Mouse (Mus musculus) left cerebral cortex, postnatal 10 days (tissue): ENCODE data around the gene G530012D18Rik. TPM values are rescaled to one million over a fixed set of nuclear protein-coding genes. Genes with fewer than 3 reads are reported as not detected.
"Not testable (repeated sequence)": the region's sequence is repeated elsewhere in the genome, so short reads cannot be mapped to it uniquely, and the experiment has no call there.

Experiments used
- DNase-seq, 2 experiments: peaks; one replicate each; pipeline ENCODE4 v3.0.0; 2021 to 2022; ENCODE audit warnings: low spot score in 2 of 2, mixed read lengths in 1 of 2; ENCODE audit errors: extremely low spot score in 1 of 2
- intact Hi-C: fragments of 180-260 bp; cut with DNase I; formaldehyde crosslinking; loops from one replicate; pipeline ENCODE4 v1.15.1; 2025
- total RNA-seq, 2 experiments: library from RNA; stranded (reverse); gene quantifications; 2 replicates each; pipeline ENCODE4 v1.2.3; 2021

The G530012D18Rik gene
- total RNA-seq: not detected

DNA sequence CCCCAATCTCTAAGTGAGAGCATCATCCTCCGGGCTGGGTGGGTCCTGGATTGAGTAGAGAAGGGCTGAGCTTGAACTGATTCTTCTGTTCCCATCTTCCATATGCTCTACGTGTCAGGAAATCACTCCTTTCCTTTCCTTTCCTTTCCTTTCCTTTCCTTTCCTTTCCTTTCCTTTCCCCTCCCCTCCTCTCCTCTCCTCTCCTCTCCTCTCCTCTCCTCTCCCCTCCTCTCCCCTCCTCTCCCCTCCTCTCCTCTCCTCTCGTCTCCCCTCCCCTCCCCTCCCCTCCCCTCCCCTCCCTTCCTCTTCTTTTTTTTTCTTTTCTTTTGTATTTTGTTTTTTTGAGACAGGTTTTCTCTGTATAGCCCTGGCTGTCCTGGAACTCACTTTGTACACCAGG is at the start of gene G530012D18Rik:
Gene G530012D18Rik, plus strand, starts transcription at position 301 of the 400 bp plus-strand sequence.
- intact Hi-C loops, DNase-seq: not testable (repeated sequence)

DNA sequence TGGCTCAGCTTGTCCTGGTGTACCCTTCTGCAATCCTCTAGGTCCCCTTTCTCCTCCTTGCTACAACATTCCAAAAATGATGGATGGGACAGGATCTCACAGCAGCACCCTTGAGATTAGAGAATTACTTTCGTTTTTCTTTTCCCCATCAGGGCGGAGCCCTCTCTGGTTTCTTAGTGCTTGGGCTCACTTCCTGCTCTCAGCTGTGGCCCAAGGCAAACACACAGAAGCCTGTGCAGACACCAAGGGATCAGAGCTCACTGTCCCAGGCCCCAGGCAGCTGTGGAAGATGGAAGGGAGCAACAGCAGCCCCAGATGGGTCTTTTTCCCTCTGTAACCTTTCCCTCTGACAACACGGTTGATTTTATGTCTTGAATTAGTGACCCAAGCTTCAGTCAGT is 49.1 kb upstream of the G530012D18Rik start:
- intact Hi-C loops, DNase-seq: not testable (repeated sequence)

DNA sequence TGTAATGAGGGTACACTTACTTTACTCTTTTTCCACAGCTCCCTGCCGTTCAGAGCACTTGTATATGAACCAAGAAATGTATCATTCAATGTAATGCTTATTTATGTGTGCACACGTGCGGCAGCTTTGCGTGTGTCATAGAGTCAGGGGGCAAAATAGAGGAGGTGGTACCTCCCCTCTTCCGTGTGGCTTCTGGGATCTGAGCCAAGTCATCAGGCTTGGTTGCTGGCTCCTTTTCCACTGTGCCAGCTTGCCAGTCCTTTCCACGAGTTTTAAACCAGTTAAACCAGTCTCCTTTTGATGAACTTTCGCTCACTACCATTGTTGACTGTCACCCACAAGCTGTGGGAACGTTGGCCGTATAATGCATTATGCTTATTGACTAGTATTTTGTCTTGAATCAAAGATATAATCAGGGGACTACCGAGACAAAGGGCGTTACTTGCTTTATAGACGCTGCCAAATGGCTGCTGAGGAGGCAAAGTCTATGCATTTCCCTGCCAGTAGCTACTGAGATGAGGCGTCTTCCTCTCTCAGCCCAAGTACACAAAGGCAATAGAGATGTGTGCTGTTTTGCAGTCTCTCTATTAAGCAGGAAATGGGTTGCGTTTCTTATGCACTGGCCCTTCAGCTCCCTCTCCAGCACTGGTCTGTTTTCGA is 46.9 kb upstream of the G530012D18Rik start:
- peak in 1 of 2 experiments; percentile 0 for DNase-seq
- intact Hi-C loops: not testable (repeated sequence)

DNA sequence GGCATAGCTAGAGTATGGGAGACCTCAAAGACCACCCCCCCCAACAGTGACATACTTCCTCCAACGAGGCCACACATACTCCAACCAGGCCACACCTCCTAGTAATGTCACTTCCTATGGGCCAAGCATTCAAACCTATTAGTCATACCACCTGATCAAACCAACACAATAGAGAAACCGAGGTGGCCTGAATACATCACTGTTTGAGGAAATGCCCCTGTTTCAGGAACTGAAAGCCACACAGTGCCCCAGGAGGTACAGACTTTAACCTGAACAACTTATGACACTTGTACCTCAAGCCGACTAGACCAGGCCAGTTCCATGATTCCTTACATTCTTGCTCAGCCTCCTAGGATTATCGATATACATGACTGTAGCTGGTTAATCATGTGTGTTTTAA is 31.7 kb upstream of the G530012D18Rik start:
- DNase-seq, intact Hi-C loops: not testable (repeated sequence)

DNA sequence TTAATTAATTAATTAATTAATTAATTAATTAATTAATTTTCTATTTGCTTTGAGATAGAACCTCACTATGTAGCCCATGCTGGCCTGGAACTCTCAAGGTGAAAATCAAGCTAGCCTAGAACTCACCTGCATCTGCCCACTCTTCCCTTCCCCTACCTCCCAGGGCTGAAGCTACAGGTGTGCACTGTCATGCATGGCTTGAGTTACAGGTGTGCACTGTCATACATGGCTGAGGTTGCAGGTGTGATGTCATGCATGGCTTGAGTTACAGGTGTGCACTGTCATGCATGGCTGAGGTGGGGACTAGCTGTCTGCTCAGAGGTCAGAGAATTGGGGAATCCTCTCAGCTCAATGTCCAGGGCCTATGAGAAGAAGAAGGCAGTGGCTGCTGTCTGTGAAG is 29.0 kb upstream of the G530012D18Rik start:
- intact Hi-C loops, DNase-seq: not testable (repeated sequence)

DNA sequence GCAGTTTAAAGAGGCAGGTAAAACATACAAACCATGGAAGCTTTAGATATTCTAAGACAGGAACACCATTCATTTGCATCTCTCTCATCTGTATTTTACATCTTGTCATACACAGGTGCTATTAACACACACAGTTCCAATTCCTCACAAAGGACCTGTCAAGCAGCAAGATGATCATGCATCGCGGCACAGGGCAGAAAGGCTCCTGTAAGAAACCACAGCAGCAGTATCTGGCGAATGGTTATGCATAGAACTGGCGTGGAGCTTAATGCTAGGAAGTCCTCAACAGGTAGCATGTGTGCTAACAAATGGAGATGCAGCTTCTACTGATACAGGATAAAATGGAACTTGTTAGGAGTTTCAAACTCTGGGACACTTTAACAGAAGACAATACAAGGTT is 20.2 kb upstream of the G530012D18Rik start:
- peak in 1 of 2 experiments; percentile 30 for DNase-seq
- intact Hi-C loops: not testable (repeated sequence)

DNA sequence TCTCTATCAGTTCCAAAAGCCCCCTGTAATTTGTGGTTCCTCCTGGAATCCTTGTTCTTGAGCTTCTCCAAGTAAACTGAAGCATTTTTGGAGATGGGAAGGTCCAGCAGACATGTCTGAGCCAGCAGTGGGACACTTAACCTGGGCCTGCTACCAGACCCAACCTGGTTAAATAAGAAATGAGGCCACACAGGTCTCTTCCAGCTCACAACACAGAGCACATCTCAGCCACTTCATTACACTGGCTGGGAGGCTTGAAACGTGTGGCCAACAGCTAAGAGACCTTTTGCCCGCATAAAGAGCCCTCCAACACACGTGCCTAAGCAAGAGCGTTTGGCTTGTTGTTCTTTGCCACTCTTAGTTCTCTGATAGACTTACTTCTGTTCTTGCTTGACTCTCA is 1.9 kb upstream of the G530012D18Rik start:
- DNase-seq, intact Hi-C loops: not testable (repeated sequence)

DNA sequence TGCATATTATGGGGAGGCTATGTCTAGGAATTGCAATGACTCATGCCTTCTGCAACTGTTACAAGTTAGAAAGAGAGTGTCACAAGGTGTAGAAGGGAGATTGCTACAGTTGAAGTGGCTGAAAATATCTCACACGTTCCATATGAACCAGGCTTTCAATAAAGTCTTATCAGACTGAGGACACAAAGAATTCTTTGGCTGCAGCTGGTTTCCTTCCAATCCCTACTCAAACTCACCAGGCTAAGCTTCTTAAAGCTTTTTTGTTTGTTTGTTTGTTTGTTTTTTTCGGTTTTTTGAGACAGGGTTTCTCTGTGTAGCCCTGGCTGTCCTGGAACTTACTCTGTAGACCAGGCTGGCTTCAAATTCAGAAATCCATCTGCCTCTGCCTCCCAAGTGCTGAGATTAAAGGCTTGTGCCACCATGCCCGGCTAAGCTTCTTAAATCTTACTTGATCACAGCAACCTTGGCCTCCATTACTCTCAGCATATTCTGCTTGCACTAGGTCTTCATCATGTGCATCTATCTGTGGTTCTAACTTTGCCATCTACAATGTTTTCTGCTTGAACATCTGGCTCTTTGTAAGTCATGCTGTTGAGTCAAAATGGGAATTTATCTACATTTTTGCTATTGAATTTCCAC is 3.0 kb downstream of the G530012D18Rik start:
- DNase-seq, intact Hi-C loops: not testable (repeated sequence)

DNA sequence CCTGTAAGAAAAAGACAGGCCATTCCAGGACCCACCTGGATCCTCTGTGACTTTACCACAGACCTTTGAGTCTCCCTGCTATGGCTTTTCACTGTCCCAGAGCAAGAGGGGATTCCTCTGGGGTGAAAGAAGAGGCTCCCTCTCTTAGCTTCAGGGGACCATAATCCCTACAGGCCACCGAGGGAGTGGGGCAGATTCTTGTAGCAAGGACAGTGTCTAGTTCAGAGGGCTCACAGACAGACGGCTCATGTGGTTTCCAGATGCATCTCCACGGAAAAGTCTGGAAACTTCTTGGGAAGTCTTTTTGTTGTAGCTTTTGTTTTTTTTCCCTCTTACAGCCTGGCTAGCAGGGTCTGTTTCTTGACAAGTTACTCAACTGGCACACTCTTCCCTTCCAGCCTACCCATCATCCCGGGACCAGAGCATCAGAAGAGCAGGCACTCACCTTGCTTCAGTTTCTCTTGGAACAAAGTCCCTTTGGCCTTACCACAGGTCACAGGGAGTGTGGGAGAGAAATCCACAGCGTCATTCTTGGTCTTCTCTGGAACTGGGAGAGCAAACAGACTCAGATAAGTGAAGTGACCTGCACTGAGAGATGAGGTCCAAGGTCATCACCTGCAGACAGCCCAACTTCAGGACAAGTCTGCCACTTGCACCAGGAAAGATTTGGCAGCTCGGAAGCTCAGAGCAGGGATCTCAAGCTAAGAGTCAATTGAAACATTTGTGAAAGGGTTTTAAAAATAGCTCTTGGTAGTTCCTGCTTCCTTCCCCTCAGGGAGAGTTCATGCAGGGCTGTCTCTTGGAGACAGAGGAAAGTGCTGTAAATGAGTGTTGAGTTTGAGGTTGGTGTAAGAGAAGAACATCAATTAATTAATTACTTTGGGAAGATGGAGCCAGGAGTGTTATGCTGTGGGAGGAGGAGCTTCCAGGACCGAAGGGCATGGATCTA is 4.0 kb downstream of the G530012D18Rik start:
- DNase-seq, intact Hi-C loops: not testable (repeated sequence)

DNA sequence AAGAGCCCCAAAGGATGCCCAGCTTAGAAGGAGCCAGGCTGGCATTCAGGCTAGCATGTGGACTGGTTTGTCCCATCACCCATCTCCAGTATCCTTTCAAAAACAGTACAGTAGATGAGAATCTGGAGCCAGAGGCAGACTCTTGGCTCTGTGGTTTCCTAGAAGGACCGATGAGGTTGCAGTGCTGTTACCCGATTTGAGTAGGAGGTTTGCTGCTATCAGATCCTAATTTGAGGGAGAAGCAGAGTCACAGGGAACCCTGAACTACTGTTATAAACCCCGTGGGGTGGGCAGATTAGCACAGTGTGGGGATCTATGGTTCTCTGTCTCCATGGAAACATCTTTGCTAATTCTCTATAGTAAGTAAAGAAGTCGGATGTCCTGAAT is 4.7 kb downstream of the G530012D18Rik start:
- DNase-seq, intact Hi-C loops: not testable (repeated sequence)

DNA sequence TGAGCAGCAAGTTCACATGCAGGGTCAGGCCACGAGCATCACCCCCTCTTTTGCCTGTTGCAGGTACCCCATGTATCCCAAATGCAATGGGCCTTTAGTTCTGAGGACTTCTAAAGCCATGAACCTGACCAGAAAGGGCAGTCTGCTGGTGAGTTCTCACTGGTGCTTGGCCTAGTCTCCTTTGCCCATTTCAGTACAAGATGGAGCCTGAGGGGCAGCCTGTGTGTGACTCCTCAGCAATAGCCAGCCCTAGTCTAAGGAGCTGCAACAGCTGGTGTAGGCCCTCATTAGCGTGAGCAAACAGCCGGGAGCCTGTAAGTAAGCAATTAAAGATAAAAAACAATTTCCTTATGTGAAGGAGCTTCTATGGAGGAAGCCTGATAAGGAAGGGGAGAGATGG is 5.1 kb downstream of the G530012D18Rik start:
- intact Hi-C loops: not testable (repeated sequence)

DNA sequence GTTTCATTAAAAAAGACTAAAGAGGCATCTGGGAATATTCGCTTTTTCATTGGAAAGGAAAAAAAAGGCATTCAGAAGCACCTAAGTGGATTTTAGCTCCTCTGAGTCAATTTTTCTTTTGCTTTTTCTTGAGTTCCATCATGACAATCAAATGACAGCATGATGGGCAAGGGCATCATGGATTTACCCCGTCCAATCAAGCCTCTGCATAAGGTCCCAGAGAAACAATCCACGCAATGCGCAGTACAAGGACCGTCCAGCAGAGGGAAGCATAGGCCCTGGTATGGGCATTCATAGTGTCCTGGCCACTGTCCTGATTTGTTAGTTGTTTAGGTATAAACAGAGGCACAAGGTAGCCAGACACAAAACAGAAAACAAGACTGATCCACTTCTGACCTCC is 6.0 kb downstream of the G530012D18Rik start:
- intact Hi-C loops, DNase-seq: not testable (repeated sequence)

More for the DNA sequence above, 5.1 kb downstream of the G530012D18Rik start:
- not testable (repeated sequence) for DNase-seq

DNA sequence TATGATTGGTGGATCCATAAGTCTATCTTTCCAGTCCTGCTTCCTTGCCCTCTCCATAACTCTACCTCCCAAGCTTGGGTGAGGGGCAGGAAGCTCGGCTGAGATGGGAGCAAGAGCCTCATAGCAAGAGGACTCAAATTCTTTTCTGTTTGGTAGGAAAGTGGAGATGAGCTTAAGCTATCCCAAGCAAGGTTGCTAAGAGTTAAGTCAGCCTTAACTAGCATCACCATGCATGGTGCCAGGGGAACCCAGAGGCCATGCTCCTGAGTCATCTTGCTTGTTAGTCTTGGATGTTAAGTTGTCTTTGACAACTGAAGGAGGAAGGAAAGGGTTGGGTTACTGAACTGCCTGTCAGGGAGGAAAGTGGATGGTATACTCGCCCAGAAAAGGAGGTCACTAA is 13.2 kb downstream of the G530012D18Rik start:
- intact Hi-C loops, DNase-seq: not testable (repeated sequence)

DNA sequence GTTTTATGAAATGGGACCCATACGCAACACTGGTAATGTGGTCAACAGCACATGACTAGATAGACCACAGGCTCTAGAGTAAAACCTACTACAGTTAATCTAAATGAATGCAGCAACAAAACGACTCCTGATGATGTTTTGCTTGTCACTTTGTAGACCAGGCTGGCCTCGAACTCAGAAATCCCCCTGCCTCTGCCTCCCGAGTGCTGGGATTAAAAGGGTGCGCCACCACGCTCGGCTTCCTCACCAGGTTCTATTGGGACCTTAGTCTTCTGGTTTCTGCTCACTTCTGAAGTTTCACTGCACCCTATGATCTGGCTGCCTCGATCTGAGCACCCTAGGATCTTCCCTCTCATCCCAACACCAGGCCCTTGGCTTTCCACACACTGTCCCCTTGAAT is 17.1 kb downstream of the G530012D18Rik start:
- DNase-seq, intact Hi-C loops: not testable (repeated sequence)

DNA sequence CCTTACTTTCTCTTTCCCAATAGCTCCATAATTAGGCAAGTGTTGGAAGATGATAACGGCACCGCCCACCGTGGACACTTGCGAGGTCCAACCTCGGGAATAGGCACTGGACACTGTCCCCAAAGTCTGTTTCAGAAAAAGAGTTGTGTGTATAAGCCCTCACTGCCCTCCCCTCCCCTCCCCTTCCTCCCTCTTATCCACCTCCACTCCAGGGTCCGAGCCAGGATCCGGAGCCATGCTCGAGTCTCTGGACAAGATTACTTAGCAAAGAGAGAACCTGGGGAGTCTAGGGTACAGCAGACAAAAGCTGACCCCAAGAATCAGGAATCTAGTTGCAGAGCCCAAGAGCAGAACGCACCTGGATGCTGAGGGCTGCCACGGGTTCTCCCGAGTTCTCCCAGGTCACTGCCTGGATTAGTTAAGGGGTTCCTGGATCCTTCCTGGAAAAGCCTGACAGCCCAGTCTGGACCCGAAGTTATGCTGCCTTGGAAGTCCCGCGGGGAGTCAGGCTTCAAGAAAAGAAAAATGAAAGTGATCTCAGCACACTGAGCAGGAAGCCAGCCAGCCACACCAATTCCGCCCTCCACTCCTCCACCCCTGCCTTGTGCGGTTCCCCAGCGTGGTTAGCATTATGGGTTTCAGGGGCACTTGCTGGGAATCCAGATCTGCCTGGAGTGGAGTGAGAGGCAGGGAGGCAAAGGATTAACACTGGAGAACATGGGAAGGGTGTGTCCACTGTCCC is 23.0 kb downstream of the G530012D18Rik start, which contains the start of gene Sp110:
Gene Sp110, minus strand, starts transcription at position 547 of the 742 bp plus-strand sequence.
- DNase-seq, intact Hi-C loops: not testable (repeated sequence)

DNA sequence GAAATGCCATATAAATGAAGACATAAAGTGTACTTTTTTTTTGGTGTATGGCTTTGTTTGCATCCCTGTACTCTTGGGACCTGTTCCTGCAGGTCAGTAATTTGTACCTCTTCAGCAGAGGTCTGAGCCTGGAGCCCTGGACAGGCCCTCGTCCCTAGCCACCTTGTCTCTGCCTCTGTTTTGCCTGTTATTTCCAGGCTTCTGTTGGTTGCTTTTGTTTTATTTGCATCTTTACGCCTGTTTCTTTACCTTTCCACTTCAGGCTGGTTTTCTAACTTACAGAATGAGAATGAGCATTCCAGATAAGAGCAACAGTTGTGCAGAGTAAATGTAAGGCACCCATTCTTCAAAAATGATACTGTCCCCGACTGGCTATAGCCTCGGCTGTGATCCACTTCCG is 24.6 kb downstream of the G530012D18Rik start, which contains the start of gene Sp140:
Gene Sp140, plus strand, starts transcription at position 301 of the 400 bp plus-strand sequence.
- DNase-seq, intact Hi-C loops: not testable (repeated sequence)

DNA sequence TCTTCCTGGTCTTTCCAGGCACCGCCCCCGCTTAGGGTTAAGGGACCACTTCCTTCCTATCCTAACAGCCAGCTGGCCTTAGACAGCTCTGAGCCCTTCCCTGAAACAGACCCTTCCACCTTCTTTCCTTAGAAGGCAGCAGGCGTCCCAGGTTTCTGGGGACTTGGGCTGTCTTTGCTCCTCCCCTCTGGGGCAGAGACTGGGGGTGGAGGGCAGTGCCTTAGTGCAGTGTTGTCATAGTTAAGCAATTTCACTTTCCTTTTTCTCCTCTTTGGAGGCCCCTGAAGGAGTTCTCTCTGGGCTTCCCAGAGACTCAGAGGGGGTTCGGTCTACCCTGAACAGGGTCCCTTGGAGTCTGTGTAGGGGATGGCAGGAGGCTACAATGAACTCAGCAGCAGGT is 25.3 kb downstream of the G530012D18Rik start:
- intact Hi-C loops, DNase-seq: not testable (repeated sequence)

DNA sequence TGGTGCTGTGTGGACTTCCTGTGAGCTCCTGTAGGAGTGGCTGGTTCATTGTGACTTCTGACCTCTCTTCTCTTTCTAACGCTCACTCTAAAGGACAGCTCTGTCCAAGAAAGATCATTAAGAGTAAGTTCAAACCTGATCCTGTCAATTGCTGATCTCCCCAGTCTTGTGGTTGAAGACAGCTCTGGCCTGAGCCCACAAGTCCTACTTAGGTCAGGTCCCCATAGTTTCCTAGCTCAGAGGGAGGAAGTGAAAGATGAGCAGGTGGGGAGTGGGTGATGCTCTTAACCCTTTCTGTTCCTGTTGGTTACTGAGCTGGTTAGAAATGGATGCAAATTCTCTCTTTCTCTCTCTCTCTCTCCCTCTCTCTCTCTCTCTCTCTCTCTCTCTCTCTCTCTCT is 28.9 kb downstream of the G530012D18Rik start:
- DNase-seq, intact Hi-C loops: not testable (repeated sequence)
